Mouse (Mus musculus) neural tube, embryonic 13.5 days (tissue): ENCODE data around the gene Mybl2. TPM values are rescaled to one million over a fixed set of nuclear protein-coding genes. Genes with fewer than 3 reads are reported as not detected.

ENCODE experiments used
- ATAC-seq: fragments of 200-750 bp; cut with Nextera tagmentation; 2 replicates; pipeline ENCODE4 v1.8.0; 2017; ENCODE audit warnings: low read depth, mild to moderate bottlenecking, moderate TSS enrichment, moderate library complexity
- H3K27ac ChIP-seq: fragments of 300-500 bp; sonication (generic); replicated peaks from 2 replicates; pipeline ENCODE4 v1.5.1; 2015; ENCODE audit warnings: moderate library complexity, mild to moderate bottlenecking, inconsistent platforms
- H3K27me3 ChIP-seq: fragments of 300-500 bp; sonication (generic); 2 replicates; pipeline ENCODE4 v1.6.1; 2015; ENCODE audit warnings: mild to moderate bottlenecking, inconsistent platforms
- H3K36me3 ChIP-seq: fragments of 300-500 bp; sonication (generic); 2 replicates; pipeline ENCODE4 v1.6.1; 2015; ENCODE audit warnings: mild to moderate bottlenecking, inconsistent platforms
- H3K4me1 ChIP-seq: fragments of 300-500 bp; sonication (generic); replicated peaks from 2 replicates; pipeline ENCODE4 v1.6.1; 2015; ENCODE audit warnings: inconsistent platforms
- H3K4me2 ChIP-seq: fragments of 300-500 bp; sonication (generic); 2 replicates; pipeline ENCODE4 v1.6.1; 2015; ENCODE audit warnings: inconsistent platforms, mild to moderate bottlenecking, moderate library complexity
- H3K4me3 ChIP-seq: fragments of 300-500 bp; sonication (generic); 2 replicates; pipeline ENCODE4 v1.5.1; 2015; ENCODE audit warnings: mild to moderate bottlenecking, inconsistent platforms
- H3K9ac ChIP-seq: fragments of 300-500 bp; sonication (generic); 2 replicates; pipeline ENCODE4 v1.6.1; 2015; ENCODE audit warnings: moderate library complexity, mild to moderate bottlenecking, inconsistent platforms
- H3K9me3 ChIP-seq: fragments of 300-500 bp; sonication (generic); 2 replicates; pipeline ENCODE4 v1.6.1; 2016; ENCODE audit warnings: inconsistent platforms
- WGBS: fragments of 180-500 bp; shearing (Covaris S2); methylation state at CpG from one replicate; pipeline ENCODE4 v1.1.7; 2015; 5-methylcytosine and 5-hydroxymethylcytosine counted together
- polyA plus RNA-seq: library from polyadenylated mRNA; unstranded; fragments of >200 nt; fragmentation: Nextera tagmentation; extraction: Ambion mirVana; gene quantifications from 2 replicates; pipeline ENCODE4 v1.2.1, GENCODE M21; 2015

Mybl2 gene
- polyA plus RNA-seq, 1 experiment from 2014 or later: 4.2 TPM

GRCm38 (mm10) chr2:163100551-163100950 is 46.1 kb downstream of the Mybl2 start:
- peaks cover 18% of the 10 kb centered on the region for H3K4me1 ChIP-seq
- no peak overlapping the region for H3K27ac ChIP-seq
- H3K36me3 ChIP-seq: no peaks in the 10 kb centered on the region
- H3K4me2 ChIP-seq: no peak overlapping the region
- peaks cover 59% of the 10 kb centered on the region for H3K27me3 ChIP-seq
- H3K9me3 ChIP-seq: no peaks in the 10 kb centered on the region
- 73% methylated on average over 5 of the region's 5 CpGs for WGBS
- no peak for ATAC-seq
- H3K4me3 ChIP-seq: no peak overlapping the region
- no peak overlapping the region for H3K9ac ChIP-seq

DNA sequence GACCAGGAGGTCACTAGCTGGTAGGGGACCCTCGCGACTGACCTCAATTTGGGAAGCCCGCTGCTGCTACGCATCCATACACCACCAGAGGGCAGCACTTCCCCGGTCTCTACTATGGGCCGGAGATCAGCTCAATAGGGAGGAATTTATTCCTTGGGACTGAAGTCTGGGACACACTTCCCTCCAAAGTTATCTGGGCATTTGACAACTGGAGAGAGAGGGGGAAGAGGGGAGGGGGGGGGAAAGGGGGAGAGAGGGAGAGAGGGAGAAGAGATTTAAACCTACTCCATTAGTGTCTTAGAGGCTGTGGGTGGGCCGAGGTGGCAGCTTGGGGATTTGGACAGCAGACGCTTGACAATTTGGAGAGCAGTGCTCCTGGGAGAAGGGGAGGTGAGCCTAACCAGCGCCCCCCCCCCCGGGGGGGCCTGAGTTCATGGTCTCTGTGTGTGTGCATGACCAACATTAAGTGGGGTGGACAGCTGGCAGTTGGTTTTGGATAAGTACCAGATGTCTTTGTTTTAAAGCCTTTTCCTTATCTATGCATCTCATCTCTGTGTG is 47.2 kb downstream of the Mybl2 start:
- 0 out of 2 replicates have a peak, but pooled peaks have one; percentile 13 for ATAC-seq
- 5% methylated on average over 10 of the region's 10 CpGs for WGBS
- H3K36me3 ChIP-seq: no peaks in the 10 kb centered on the region
- no peaks in the 10 kb centered on the region for H3K9me3 ChIP-seq
- no peak overlapping the region for H3K9ac ChIP-seq
- H3K4me2 ChIP-seq: no peak overlapping the region
- no peak overlapping the region for H3K4me3 ChIP-seq
- peaks cover 69% of the 10 kb centered on the region for H3K27me3 ChIP-seq
- H3K4me1 ChIP-seq: peaks cover 18% of the 10 kb centered on the region
- H3K27ac ChIP-seq: no peak overlapping the region

GRCm38 (mm10) chr2:163102216-163102615 is 47.7 kb downstream of the Mybl2 start:
- ATAC-seq: no peak
- H3K27me3 ChIP-seq: peaks cover 74% of the 10 kb centered on the region

DNA sequence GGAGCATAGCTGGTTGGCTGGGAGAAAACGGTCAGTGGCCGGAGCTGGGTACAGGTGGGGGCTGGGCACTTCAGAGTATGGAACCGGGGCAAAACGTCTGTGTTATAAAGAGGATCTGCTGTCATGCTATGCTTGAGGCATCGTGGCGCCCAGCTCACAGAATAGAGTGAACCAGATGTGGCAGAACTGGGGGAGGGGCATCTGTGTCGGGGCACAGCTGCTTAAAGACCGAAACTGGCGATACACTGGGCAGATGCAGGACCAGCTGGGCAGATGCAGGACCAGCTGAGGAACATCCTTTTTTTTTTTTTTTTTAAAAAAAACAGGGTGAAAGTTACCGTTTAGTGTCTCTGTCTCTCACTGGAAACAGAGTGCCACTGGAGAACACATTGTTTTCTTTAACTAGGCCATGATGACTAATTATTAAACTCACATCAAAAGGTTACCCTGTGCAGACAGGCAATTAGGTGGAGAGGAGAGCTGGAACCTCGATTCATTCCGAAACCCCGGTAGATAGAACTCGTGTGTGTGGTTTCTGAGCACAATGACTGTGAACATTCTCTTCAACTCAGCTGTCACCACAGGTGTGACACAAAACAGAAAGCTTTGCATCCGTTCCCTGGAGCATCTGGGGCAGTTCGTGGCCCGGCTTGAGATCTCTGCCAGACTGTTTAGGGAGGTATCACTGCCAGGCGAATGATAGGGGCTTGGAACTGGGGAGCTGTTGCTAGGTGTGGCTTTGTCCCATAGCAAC is 48.6 kb downstream of the Mybl2 start:
- ATAC-seq: no peak
- H3K27ac ChIP-seq: no peak overlapping the region
- 64% methylated on average over 18 of the region's 18 CpGs for WGBS

More at GRCm38 (mm10) chr2:163102216-163102615, 47.7 kb downstream of the Mybl2 start:
- 66% methylated on average over 7 of the region's 7 CpGs for WGBS
- H3K4me3 ChIP-seq: no peak overlapping the region
- H3K4me1 ChIP-seq: peaks cover 18% of the 10 kb centered on the region
- H3K9me3 ChIP-seq: no peaks in the 10 kb centered on the region
- no peaks in the 10 kb centered on the region for H3K36me3 ChIP-seq
- no peak overlapping the region for H3K27ac ChIP-seq
- H3K4me2 ChIP-seq: no peak overlapping the region
- H3K9ac ChIP-seq: no peak overlapping the region

DNA sequence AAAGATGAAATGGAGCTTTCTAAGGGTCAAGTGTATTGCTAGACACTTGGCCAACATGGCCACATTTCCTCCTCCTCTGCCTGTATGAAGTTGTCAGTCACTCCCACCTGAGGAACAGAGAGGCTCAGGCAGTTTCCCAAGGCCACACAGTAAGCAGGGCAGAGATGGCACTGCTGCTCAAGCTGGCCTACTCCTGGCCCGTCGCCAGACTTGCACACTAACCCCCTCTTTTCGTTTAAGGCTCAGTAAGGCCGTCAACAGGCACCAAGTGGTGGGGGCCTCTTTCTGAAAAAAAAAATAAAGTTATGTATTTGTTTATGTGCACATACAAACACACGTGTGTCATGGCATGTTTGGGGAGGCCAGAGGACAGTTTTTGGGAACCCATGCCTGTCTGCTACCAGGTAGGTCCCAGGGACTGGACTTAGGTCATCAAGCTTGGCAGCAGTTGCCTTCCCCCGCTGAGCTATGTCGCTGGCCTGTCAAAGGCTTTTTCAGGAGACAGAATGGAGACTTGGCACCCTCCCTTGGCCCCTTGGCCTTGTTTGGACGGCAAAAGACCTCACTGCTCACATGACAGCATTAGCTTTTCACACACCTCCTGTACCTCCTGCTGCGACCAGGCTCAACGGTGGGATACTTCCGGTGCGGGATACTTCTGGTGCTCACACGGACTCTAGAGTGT is 49.7 kb downstream of the Mybl2 start:
- Histone ChIP-seq H3K4me3 (no peak overlapping the region), H3K27me3 (peaks cover 69% of the 10 kb centered on the region), H3K9me3 (no peaks in the 10 kb centered on the region), H3K4me2 (no peak overlapping the region), H3K4me1 (peaks cover 26% of the 10 kb centered on the region), H3K27ac (no peak overlapping the region), H3K9ac (no peak overlapping the region), H3K36me3 (no peaks in the 10 kb centered on the region)
- ATAC-seq: no peak
- 83% methylated on average over 13 of the region's 13 CpGs for WGBS

More for the DNA sequence above, 48.6 kb downstream of the Mybl2 start:
- Histone ChIP-seq H3K9ac (no peak overlapping the region), H3K4me2 (no peak overlapping the region), H3K36me3 (no peaks in the 10 kb centered on the region), H3K27me3 (peaks cover 77% of the 10 kb centered on the region), H3K4me1 (peaks cover 20% of the 10 kb centered on the region), H3K9me3 (no peaks in the 10 kb centered on the region), H3K4me3 (no peak overlapping the region)

DNA sequence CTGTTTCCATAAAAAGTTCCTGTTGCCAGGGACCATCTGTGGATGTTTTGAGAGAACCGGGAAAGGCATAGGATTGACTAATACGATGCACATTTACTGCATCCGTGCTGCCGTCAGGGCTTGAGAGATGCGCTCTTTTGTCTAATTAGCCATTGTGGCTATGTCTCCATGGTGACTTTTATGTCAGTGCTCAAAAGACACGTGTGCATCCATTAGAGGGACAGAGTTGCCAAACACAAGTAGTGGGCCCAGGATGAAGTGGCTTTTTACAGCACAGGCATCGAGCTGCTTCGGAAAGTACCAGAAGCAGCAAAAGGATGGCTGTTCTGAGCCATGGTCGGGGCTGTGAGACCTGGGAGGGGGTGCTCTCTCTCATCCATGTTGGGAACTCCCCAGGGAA is 53.9 kb downstream of the Mybl2 start:
- Histone ChIP-seq H3K36me3 (no peaks in the 10 kb centered on the region), H3K4me2 (no peak overlapping the region), H3K4me3 (no peak overlapping the region), H3K4me1 (peaks cover 26% of the 10 kb centered on the region), H3K27me3 (peaks cover 70% of the 10 kb centered on the region), H3K27ac (no peak overlapping the region), H3K9ac (no peak overlapping the region), H3K9me3 (no peaks in the 10 kb centered on the region)
- 26% methylated on average over 9 of the region's 9 CpGs for WGBS
- peak; percentile 59; the same call in 1 of the 2 replicates for ATAC-seq

DNA sequence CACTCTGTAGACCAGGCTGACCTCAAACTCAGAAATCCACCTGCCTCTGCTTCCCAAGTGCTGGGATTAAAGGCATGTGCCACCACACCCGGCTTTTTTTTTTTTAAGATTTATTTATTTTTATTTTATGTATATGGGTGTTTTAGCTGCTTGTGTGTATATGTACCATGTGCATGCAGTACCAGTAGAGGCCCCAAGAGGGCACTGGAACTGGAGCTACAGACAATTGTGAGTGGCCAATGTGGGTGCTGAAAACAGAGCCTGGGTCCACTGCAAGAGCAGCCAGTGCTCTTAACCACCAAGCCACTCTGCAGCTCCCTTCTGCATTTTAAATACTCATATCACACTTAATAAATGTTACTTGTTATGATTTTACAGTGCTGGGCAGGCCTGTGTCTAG is 56.2 kb downstream of the Mybl2 start:
- Histone ChIP-seq H3K36me3 (no peaks in the 10 kb centered on the region), H3K9ac (no peak overlapping the region), H3K9me3 (no peaks in the 10 kb centered on the region), H3K27me3 (peaks cover 53% of the 10 kb centered on the region), H3K4me3 (no peak overlapping the region), H3K4me2 (no peak overlapping the region), H3K4me1 (peaks cover 26% of the 10 kb centered on the region), H3K27ac (no peak overlapping the region)
- ATAC-seq: no peak
- 97% methylated on average over 1 of the region's 1 CpGs for WGBS

DNA sequence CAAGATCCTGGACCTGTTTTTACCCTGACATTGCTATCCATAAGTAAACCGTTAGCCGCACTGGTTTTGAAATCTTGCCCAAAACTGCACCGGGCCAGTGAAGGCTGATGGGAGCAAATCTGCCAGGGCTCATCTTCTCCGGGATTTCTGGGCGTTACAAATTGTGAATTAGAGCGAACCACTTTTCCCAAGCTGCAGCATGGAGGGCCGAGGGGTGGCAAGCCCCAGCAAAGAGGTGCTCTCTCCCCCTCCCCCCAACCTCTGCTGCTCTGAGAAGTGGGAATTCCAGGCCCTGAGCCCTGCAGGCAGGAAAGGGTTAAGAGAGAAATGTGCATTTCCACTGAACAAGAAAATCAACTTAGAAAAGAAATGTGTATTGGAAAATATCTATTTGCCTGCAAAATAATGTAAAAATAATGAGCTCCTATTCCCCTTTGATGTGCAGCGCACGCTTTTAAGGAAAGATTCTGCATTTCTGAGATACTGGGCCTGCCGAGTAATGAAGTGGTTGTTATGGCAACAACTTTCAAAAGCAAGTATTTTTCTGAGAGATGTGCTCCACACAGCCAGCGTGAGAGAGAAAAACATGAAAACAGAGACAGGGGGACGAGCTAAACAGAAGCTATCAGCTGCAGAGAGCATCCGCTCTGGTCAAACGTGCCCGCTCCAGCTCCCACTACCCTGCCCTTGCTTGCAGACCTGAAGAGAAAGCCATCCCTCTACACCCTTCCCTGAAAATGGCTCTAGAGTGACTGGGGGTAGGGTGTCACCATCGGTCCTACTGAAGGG is 57.1 kb downstream of the Mybl2 start:
- H3K4me3 ChIP-seq: no peak overlapping the region
- H3K9me3 ChIP-seq: no peaks in the 10 kb centered on the region
- peaks cover 26% of the 10 kb centered on the region for H3K4me1 ChIP-seq
- H3K36me3 ChIP-seq: no peaks in the 10 kb centered on the region
- H3K9ac ChIP-seq: peak overlapping the region; percentile 43; the same call in 1 of the 2 replicates
- peaks cover 44% of the 10 kb centered on the region for H3K27me3 ChIP-seq
- 0 out of 2 replicates have a peak overlapping the region, but pooled peaks have one; percentile 1 for H3K4me2 ChIP-seq
- 44% methylated on average over 16 of the region's 16 CpGs for WGBS
- ATAC-seq: no peak
- 0 out of 2 replicates have a peak overlapping the region, but pooled peaks have one; percentile 33 for H3K27ac ChIP-seq

DNA sequence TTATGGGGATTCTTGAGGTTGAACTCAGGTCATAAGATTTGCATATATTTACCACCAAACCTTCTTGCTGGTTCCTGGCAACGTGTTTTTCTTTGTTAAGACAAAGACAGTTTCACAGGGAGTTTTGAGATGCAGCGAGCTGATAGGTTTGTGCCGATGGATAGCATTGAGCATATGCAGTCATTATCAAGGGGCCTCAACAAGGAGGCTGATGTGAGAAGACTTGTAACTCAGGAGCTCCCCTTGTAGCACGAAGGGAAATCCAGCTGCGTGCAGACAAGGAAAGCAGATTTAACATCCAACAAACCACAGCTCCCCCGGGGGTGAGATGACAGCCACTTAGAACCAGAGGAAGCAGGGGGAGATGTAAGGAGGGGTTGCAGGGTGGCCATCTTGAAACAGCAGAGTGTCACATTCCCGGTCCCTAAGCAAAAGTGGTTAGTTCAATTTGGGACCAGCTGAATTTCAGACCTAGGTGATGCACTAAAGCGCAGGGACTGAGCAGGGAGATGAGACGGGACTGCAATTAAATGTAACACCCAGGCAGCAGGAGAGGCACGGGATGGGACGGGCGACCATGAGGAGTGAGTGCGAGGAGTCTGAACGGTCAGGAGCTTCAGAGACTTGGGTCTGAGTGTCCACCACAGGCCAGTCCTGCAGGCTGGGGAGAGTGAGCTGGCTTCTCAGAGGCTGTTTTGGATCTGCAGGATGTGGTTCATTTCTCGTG is 66.3 kb downstream of the Mybl2 start:
- no peak overlapping the region for H3K27ac ChIP-seq
- no peak for ATAC-seq
- peaks cover 28% of the 10 kb centered on the region for H3K27me3 ChIP-seq
- no peak overlapping the region for H3K9ac ChIP-seq
- H3K4me1 ChIP-seq: peaks cover 26% of the 10 kb centered on the region
- H3K4me2 ChIP-seq: no peak overlapping the region
- no peak overlapping the region for H3K4me3 ChIP-seq
- 71% methylated on average over 15 of the region's 15 CpGs for WGBS
- no peaks in the 10 kb centered on the region for H3K36me3 ChIP-seq
- H3K9me3 ChIP-seq: no peaks in the 10 kb centered on the region

DNA sequence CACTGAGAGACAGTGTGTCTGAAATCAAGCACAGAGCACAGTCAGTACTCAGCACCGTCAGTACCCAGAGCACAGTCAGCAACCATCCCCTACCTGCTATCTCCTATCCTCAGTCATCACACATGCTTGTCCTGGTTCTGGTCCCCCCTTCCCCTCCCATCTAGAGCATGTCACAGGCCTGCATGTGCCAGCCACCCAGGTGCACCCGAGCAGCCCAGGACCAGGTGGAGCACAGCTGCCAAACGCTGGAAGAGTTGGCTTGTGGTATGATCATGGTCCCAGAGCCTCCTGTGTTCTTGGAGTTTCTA is 66.8 kb downstream of the Mybl2 start:
- Histone ChIP-seq H3K27ac (no peak overlapping the region), H3K4me1 (peaks cover 26% of the 10 kb centered on the region), H3K4me2 (no peak overlapping the region), H3K4me3 (no peak overlapping the region), H3K9me3 (no peaks in the 10 kb centered on the region), H3K9ac (no peak overlapping the region), H3K27me3 (peaks cover 28% of the 10 kb centered on the region), H3K36me3 (no peaks in the 10 kb centered on the region)
- 97% methylated on average over 3 of the region's 3 CpGs for WGBS
- no peak for ATAC-seq

- WGBS: 17% methylated on average over 9 of the region's 9 CpGs
- Histone ChIP-seq H3K4me3 (0 out of 2 replicates have a peak overlapping the region, but pooled peaks have one; percentile 4), H3K27me3 (peaks cover 28% of the 10 kb centered on the region), H3K27ac (0 out of 2 replicates have a peak overlapping the region, but pooled peaks have one; percentile 29), H3K9me3 (no peaks in the 10 kb centered on the region), H3K4me2 (peak overlapping the region; percentile 41), H3K4me1 (peaks cover 26% of the 10 kb centered on the region), H3K36me3 (no peaks in the 10 kb centered on the region), H3K9ac (0 out of 2 replicates have a peak overlapping the region, but pooled peaks have one; percentile 47)
- ATAC-seq: peak; percentile 92
These were observed 67.8 kb downstream of the Mybl2 start for GRCm38 (mm10) chr2:163122319-163122718.
